Mouse (Mus musculus) induced T-regulatory cell, adult 2 months (primary cell): ENCODE data around the gene Scml2.
A peak's percentile ranks its signal among the peaks of the same experiment; 100 is the strongest.
"Not testable (repeated sequence)": the region's sequence is repeated elsewhere in the genome, so short reads cannot be mapped to it uniquely, and the experiment has no call there.

ENCODE experiments used
- DNase-seq: peaks from one replicate; pipeline ENCODE4 v3.0.0-alpha.2; 2012; ENCODE audit warnings: low read depth

The Scml2 gene

GRCm38 (mm10) chrX:161116893-161117292, at the start of gene Scml2:
Gene Scml2 (plus strand): TSS chrX:161117193.
- not testable (repeated sequence) for DNase-seq

GRCm38 (mm10) chrX:161075576-161075975, 41.4 kb upstream of the Scml2 start:
- DNase-seq = not testable (repeated sequence)

DNA sequence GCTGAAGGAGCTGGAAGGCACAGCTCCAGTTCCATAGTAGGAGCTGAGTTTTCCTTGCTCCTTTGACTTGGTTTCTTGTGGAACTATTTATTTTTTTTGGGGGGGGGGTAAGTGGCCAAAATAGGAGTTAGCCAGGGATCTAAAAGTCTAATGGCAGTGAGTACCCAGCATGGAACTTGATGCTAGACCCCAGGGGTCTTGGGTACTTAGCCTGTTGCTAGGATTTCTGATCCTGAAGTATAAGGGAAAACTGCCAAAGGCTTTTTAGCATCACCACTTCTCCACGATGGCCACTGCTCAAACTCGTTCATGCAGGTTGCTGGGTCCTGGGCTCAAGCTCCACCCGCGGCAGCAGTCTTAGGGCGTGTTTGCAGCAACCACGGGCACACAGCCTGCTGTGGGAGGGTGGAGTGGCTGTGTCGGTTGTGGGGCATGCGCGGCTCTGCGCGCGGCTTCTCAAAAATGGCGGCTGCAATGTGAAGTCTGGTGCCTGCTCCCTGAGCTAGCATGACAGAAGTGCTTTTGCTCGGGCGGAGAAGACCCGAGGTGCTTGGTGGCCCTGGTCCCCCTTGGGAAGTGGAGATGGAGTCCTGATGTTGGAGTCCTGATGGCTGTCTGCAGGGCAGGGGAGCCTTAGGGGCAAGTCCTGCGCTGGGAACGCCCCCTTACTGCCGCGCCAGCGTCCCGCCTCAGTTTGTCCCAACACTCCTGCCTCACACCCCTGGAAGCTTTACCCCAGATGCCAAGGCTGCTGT, 45.5 kb downstream of the Scml2 start:
- DNase-seq = peak; percentile 5

GRCm38 (mm10) chrX:161163069-161163416, 46.0 kb downstream of the Scml2 start:
- DNase-seq = no peak

GRCm38 (mm10) chrX:161287156-161287555, 170.2 kb downstream of the Scml2 start, which contains the start of gene Gm15262:
Gene Gm15262 (plus strand): TSS chrX:161287456.
- DNase-seq = not testable (repeated sequence)
